Mouse (Mus musculus) cortical plate, adult 2 months (tissue): ENCODE data around the gene Akr1b3.

Experiments used
- CTCF ChIP-seq: fragments of 200-500 bp; IDR thresholded peaks from 2 replicates; pipeline ENCODE4 v1.5.1; 2011; ENCODE audit warnings: mild to moderate bottlenecking, control low read depth, low read length; ENCODE audit not compliant: insufficient read depth; ENCODE audit errors: extremely low read depth
- POLR2A ChIP-seq: fragments of 200-500 bp; IDR thresholded peaks from 2 replicates; pipeline ENCODE4 v1.6.1; 2011; ENCODE audit warnings: mild to moderate bottlenecking, low read length, control low read depth; ENCODE audit not compliant: insufficient read depth; ENCODE audit errors: extremely low read depth

DNA sequence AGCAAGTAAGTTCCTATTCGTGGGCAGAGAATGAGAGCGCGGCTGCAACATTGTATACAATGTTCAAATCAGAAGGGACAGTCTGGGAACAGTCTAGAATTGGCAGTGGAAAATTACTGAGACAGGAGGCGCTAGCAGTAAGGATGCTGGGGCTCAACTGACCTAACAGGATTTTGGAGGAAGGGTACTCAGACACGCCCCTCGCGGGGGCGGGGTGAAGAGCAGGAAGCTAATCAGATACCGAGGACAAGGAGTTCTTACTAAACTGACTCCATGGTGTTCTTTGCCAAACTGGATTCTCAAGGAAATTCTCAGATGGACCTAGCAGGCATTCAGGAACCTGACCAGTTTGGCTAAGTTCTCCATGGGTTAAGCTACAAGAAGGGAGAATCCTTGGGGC lies 27.7 kb upstream of the Akr1b3 start:
- no peak for TF ChIP-seq CTCF
- TF ChIP-seq POLR2A = no peak
